Mouse (Mus musculus) cortical plate, adult 2 months (tissue): Measurements from ENCODE around the gene Lpp.

Experiments used
- CTCF ChIP-seq: fragments of 200-500 bp; IDR thresholded peaks from 2 replicates; pipeline ENCODE4 v1.5.1; 2011; ENCODE audit warnings: mild to moderate bottlenecking, control low read depth, low read length; ENCODE audit not compliant: insufficient read depth; ENCODE audit errors: extremely low read depth
- POLR2A ChIP-seq: fragments of 200-500 bp; IDR thresholded peaks from 2 replicates; pipeline ENCODE4 v1.6.1; 2011; ENCODE audit warnings: mild to moderate bottlenecking, low read length, control low read depth; ENCODE audit not compliant: insufficient read depth; ENCODE audit errors: extremely low read depth

DNA sequence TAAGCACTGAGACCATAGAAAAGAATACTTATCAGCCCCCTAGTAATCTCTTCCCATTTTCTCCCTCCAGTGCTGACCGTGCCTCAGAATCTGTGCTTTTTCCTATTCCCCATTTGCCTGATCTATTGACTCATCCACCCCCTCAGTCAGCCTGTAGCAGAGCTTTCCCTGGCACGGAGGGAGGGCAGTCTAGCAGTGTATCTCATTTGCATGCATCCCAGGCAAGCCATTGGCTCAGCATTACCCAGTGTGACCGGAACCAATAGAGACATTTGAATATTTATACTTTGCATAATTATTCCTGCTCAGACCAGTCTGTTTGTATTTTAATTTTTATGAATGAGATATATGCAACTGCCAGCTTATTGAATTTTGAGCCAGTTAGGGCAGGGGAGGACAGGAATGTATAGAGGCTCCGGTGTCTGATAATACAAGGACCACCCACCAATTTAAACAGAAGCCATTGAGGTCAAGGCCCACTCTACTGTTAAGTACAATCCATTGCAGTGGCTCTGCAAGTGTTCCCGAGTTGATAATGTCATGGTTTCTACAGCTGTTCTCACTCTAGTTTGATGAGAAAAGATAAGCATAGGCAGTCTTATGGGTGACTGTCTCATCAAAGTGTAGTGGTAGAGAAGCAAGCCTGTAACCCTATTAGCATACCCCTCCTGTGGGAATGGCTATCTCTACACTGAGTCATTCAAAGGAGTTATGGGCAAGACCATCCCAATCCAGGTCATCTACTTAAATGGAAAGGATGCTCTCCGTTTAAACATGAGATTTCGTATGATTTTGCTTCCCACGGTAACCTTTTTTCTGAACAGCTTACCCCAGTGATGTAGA, 385.3 kb downstream of the Lpp start:
- TF ChIP-seq CTCF (no peak), POLR2A (no peak)
